Comparison of ENCODE assay signal across 28 mouse cellular contexts in the genomic region with DNA sequence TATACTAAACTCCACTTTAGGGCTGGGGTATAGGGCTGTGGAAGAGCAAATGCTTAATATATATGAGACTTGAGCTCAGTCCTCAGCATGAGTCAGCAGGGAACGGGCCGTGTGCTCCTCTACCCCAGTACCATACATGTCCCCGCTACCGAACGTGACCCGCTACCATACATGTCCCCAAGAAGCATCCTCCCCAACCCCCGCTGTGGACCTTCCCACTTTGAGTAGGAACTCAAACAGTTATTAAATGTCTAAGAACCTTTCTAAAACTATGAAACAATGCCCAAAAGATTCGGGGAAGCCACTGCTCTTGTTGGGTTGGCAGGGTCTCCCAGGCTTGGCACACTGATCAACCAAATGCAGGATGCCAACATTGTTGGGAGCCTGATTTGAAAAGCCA.
"Had no signal": no experiment of that assay in that cellular context is flagged by ENCODE, and none has a peak within 500 bp of the region (broad histone marks: within the 10 kb centered on the region; RNA-seq: fewer than 3 reads in every experiment).

No protein-coding gene starts in this region.

- H3K4me3 ChIP-seq: embryonic facial prominence, embryonic 10.5 days; embryonic facial prominence, embryonic 12.5 days; embryonic facial prominence, embryonic 13.5 days; embryonic facial prominence, embryonic 15.5 days; erythroblast, embryonic 14.5 days; forebrain, embryonic 10.5 days; forebrain, embryonic 12.5 days; forebrain, embryonic 13.5 days; forebrain, embryonic 15.5 days; gastrocnemius, adult 2 months; heart, adult 2 months had no signal

- H3K9me3 ChIP-seq: embryonic facial prominence, embryonic 10.5 days; embryonic facial prominence, embryonic 12.5 days; embryonic facial prominence, embryonic 13.5 days; embryonic facial prominence, embryonic 15.5 days; forebrain, embryonic 10.5 days; forebrain, embryonic 12.5 days; forebrain, embryonic 13.5 days; forebrain, embryonic 15.5 days had no signal

- DNase-seq: cerebellum, adult 2 months; cerebellum, adult 8-10 months; cerebellum, adult 9-10 months; cerebellum, adult 9-11 months; cerebellum, postnatal 10 days; cerebellum, postnatal 14 days; cerebellum, postnatal 25 days; cerebellum, postnatal 36 days; embryo, embryonic 11 days; forebrain, postnatal 0 days; gastrocnemius, adult 2 months; gastrocnemius, postnatal 10 days; gastrocnemius, postnatal 14 days; gastrocnemius, postnatal 25 days; gastrocnemius, postnatal 36 days; heart, adult 18-20 months; heart, adult 2 months had no signal

- H3K4me2 ChIP-seq: embryonic facial prominence, embryonic 12.5 days; embryonic facial prominence, embryonic 13.5 days; embryonic facial prominence, embryonic 15.5 days; forebrain, embryonic 12.5 days; forebrain, embryonic 13.5 days; forebrain, embryonic 15.5 days had no signal

- H3K27ac ChIP-seq: embryonic facial prominence, embryonic 10.5 days; embryonic facial prominence, embryonic 12.5 days; embryonic facial prominence, embryonic 13.5 days; embryonic facial prominence, embryonic 15.5 days; forebrain, embryonic 10.5 days; forebrain, embryonic 12.5 days; forebrain, embryonic 13.5 days; forebrain, embryonic 15.5 days; gastrocnemius, adult 2 months; heart, adult 2 months had no signal

- ATAC-seq: forebrain, embryonic 13.5 days; forebrain, embryonic 14.5 days; forebrain, embryonic 15.5 days; forebrain, embryonic 16.5 days; forebrain, postnatal 0 days had no signal

- H3K36me3 ChIP-seq: embryonic facial prominence, embryonic 10.5 days; embryonic facial prominence, embryonic 12.5 days; embryonic facial prominence, embryonic 13.5 days; embryonic facial prominence, embryonic 15.5 days; forebrain, embryonic 10.5 days; forebrain, embryonic 12.5 days; forebrain, embryonic 15.5 days had no signal

- H3K9ac ChIP-seq: embryonic facial prominence, embryonic 12.5 days; embryonic facial prominence, embryonic 13.5 days; embryonic facial prominence, embryonic 15.5 days; forebrain, embryonic 12.5 days; forebrain, embryonic 13.5 days; forebrain, embryonic 15.5 days; forebrain, postnatal 0 days had no signal
